Mouse (Mus musculus) ES-Bruce4 (cell line): ENCODE measurements around the gene Stra6.

ENCODE experiments used
- CTCF ChIP-seq: IDR thresholded peaks from one replicate; pipeline ENCODE4 v1.8.1; 2011; ENCODE audit warnings: low read depth, low read length
- POLR2A ChIP-seq: IDR thresholded peaks from one replicate; pipeline ENCODE4 v1.8.1; 2011; ENCODE audit warnings: low read length; ENCODE audit not compliant: insufficient read depth

DNA sequence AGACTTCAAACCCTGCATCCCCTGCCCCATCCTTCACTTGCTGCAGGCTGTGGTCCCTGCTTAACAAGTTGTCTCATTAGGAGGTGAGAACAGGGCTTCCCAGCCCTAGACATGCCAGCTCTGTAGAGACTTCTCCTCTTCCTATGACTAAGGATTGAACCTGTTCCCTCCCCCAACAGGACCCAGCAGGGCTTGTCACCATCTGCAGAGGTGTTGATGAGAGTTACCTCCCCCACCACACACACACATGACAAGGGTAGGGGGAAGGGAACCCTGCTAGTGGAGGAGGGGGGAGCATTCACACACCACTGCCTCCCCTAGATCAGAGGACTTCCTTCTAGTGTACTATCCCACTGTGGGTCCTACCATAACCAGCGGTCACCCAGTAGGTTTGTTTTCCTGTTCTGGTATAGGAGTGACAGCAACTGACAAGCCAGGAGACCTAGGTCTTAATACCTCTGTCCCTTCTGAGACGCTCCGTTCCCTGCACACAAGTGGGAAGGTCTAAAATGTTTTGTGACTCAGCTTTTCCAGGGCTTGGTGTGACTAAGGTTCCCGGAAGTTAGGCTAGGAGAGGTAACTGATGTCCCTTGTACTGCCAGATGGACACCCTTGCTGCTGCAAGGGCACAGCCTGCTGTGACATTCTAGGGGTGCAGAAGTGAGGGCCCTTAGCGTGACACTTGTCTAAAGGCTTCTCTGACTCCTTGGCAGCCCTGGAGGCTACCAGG, 36.4 kb downstream of the Stra6 start:
- TF ChIP-seq CTCF: no peak
- TF ChIP-seq POLR2A: no peak
